Mouse (Mus musculus): ENCODE results near the gene Stac3. TPM values are rescaled to one million over a fixed set of nuclear protein-coding genes. Genes with fewer than 3 reads are reported as not detected.

The Stac3 gene
- polyA plus RNA-seq, 1 experiment from 2014 or later: 0.21 TPM

- Histone ChIP-seq H3K27ac (replicated peaks; ENCODE audit: low read depth, low read length) (no peak overlapping the region), H3K4me3 (ENCODE audit: low read depth, low read length) (no peak overlapping the region), H3K36me3 (ENCODE audit: control insufficient read depth, insufficient read depth, low read length) (peaks cover 54% of the 10 kb centered on the region), H3K4me1 (ENCODE audit: control insufficient read depth, insufficient read depth, low read length) (no peaks in the 10 kb centered on the region), H3K27me3 (ENCODE audit: control insufficient read depth, insufficient read depth, low read length) (no peaks in the 10 kb centered on the region), H3K4me2 (ENCODE audit: low read depth, severe bottlenecking) (no peak overlapping the region), H3K9me3 (ENCODE audit: control insufficient read depth, low read length) (peaks cover 2% of the 10 kb centered on the region; the same call in 1 of the 2 replicates), H3K9ac (ENCODE audit: low read length) (no peak overlapping the region)
- peak; percentile 49 for DNase-seq (ENCODE audit: low spot score)
- no peak for ATAC-seq (ENCODE audit: insufficient number of reproducible peaks, low FRiP score, low TSS enrichment, low read depth)
- WGBS: 74% methylated on average over 18 of the region's 18 CpGs
These were observed 54.2 kb downstream of the Stac3 start for GRCm38 (mm10) chr10:127555703-127556102.

GRCm38 (mm10) chr10:127557397-127557796 lies 55.9 kb downstream of the Stac3 start:
- peak; percentile 43 for DNase-seq (ENCODE audit: low spot score)
- Histone ChIP-seq H3K4me3 (ENCODE audit: low read depth, low read length) (no peak overlapping the region), H3K27ac (replicated peaks; ENCODE audit: low read depth, low read length) (no peak overlapping the region), H3K9ac (ENCODE audit: low read length) (no peak overlapping the region), H3K4me2 (ENCODE audit: low read depth, severe bottlenecking) (no peak overlapping the region), H3K36me3 (ENCODE audit: control insufficient read depth, insufficient read depth, low read length) (peaks cover 56% of the 10 kb centered on the region), H3K4me1 (ENCODE audit: control insufficient read depth, insufficient read depth, low read length) (no peaks in the 10 kb centered on the region), H3K27me3 (ENCODE audit: control insufficient read depth, insufficient read depth, low read length) (no peaks in the 10 kb centered on the region), H3K9me3 (ENCODE audit: control insufficient read depth, low read length) (peaks cover 2% of the 10 kb centered on the region; the same call in 1 of the 2 replicates)
- ATAC-seq (ENCODE audit: insufficient number of reproducible peaks, low FRiP score, low TSS enrichment, low read depth): no peak
- WGBS: 87% methylated on average over 13 of the region's 13 CpGs

Other genes starting within 250 kb of the Stac3 start
- 2.1 and 3.8 TPM in 2 replicates for gene Kif5a, start 238.3 kb upstream of the Stac3 start, polyA plus RNA-seq (2014; fragmentation: Nextera tagmentation; extraction: Ambion mirVana)
- gene Dctn2, start 235.3 kb upstream of the Stac3 start, polyA plus RNA-seq (2014; fragmentation: Nextera tagmentation; extraction: Ambion mirVana): 160 and 170 TPM in 2 replicates
- 17.0 and 17.2 TPM in 2 replicates for gene Mbd6, start 212.7 kb upstream of the Stac3 start, polyA plus RNA-seq (2014; fragmentation: Nextera tagmentation; extraction: Ambion mirVana)
- gene Mars, start 189.9 kb upstream of the Stac3 start, polyA plus RNA-seq (2014; fragmentation: Nextera tagmentation; extraction: Ambion mirVana): 167 and 170 TPM in 2 replicates
- gene Arhgap9, start 179.7 kb upstream of the Stac3 start, polyA plus RNA-seq (2014; fragmentation: Nextera tagmentation; extraction: Ambion mirVana): 5.3 and 5.5 TPM in 2 replicates
- gene Gli1, start 159.7 kb upstream of the Stac3 start, polyA plus RNA-seq (2014; fragmentation: Nextera tagmentation; extraction: Ambion mirVana): 8.5 and 11.2 TPM in 2 replicates
- gene Inhbe, start 147.3 kb upstream of the Stac3 start, polyA plus RNA-seq (2014; fragmentation: Nextera tagmentation; extraction: Ambion mirVana): 0.03 and 0.15 TPM in 2 replicates
- 0.15 TPM in 1 of 2 replicates, not detected in the other for gene Inhbc, start 131.3 kb upstream of the Stac3 start, polyA plus RNA-seq (2014; fragmentation: Nextera tagmentation; extraction: Ambion mirVana)
- 35.8 and 45.7 TPM in 2 replicates for gene R3hdm2, start 121.4 kb upstream of the Stac3 start, polyA plus RNA-seq (2014; fragmentation: Nextera tagmentation; extraction: Ambion mirVana)
- 0.48 and 0.96 TPM in 2 replicates for gene Ndufa4l2, start 13.3 kb downstream of the Stac3 start, polyA plus RNA-seq (2014; fragmentation: Nextera tagmentation; extraction: Ambion mirVana)
- gene Shmt2, start 20.8 kb downstream of the Stac3 start, polyA plus RNA-seq (2014; fragmentation: Nextera tagmentation; extraction: Ambion mirVana): 102 and 104 TPM in 2 replicates
- 0.95 and 1.2 TPM in 2 replicates for gene Nxph4, start 32.9 kb downstream of the Stac3 start, polyA plus RNA-seq (2014; fragmentation: Nextera tagmentation; extraction: Ambion mirVana)
- gene Lrp1, start 119.5 kb downstream of the Stac3 start, polyA plus RNA-seq (2014; fragmentation: Nextera tagmentation; extraction: Ambion mirVana): 57.6 and 63.2 TPM in 2 replicates
- 5.7 and 7.2 TPM in 2 replicates for gene Stat6, start 141.3 kb downstream of the Stac3 start, polyA plus RNA-seq (2014; fragmentation: Nextera tagmentation; extraction: Ambion mirVana)
- gene Nemp1, start 165.2 kb downstream of the Stac3 start, polyA plus RNA-seq (2014; fragmentation: Nextera tagmentation; extraction: Ambion mirVana): 12.5 and 15.0 TPM in 2 replicates
- gene Nab2, start 166.9 kb downstream of the Stac3 start, polyA plus RNA-seq (2014; fragmentation: Nextera tagmentation; extraction: Ambion mirVana): 12.7 and 13.1 TPM in 2 replicates
- 0.40 and 0.61 TPM in 2 replicates for gene Myo1a, start 203.5 kb downstream of the Stac3 start, polyA plus RNA-seq (2014; fragmentation: Nextera tagmentation; extraction: Ambion mirVana)
- 1.9 and 2.9 TPM in 2 replicates for gene Tac2, start 222.8 kb downstream of the Stac3 start, polyA plus RNA-seq (2014; fragmentation: Nextera tagmentation; extraction: Ambion mirVana)
- 7.2 and 7.7 TPM in 2 replicates for gene Zbtb39, start 237.9 kb downstream of the Stac3 start, polyA plus RNA-seq (2014; fragmentation: Nextera tagmentation; extraction: Ambion mirVana)